Mouse (Mus musculus) lung, embryonic 14.5 days (tissue): ENCODE measurements at regions not wholly inside any gene's neighbourhood (a gene's known extent, or its start where the extent isn't known, plus 50 kb on each side); places are given as distances from the start of the nearest gene placed in this dataset.
A peak's percentile ranks its signal among the peaks of the same experiment; 100 is the strongest.

Experiments
- ATAC-seq: fragments of 200-750 bp; cut with Nextera tagmentation; 2 replicates; pipeline ENCODE4 v1.8.0; 2017; ENCODE audit warnings: mild to moderate bottlenecking, moderate TSS enrichment, moderate library complexity; ENCODE audit not compliant: insufficient read depth
- DNase-seq: peaks from one replicate; pipeline ENCODE4 v3.0.0-alpha.2; 2015
- H3K27ac ChIP-seq: fragments of 300-500 bp; sonication (generic); 2 replicates; pipeline ENCODE4 v1.5.1; 2014; ENCODE audit warnings: low read depth, mild to moderate bottlenecking, moderate library complexity
- H3K27me3 ChIP-seq: fragments of 300-500 bp; sonication (generic); 2 replicates; pipeline ENCODE4 v1.6.1; 2014; ENCODE audit warnings: low read length, control low read depth; ENCODE audit not compliant: insufficient read depth
- H3K36me3 ChIP-seq: fragments of 300-500 bp; sonication (generic); 2 replicates; pipeline ENCODE4 v1.6.1; 2014; ENCODE audit warnings: control low read depth; ENCODE audit not compliant: insufficient read depth
- H3K4me1 ChIP-seq: fragments of 300-500 bp; sonication (generic); 2 replicates; pipeline ENCODE4 v1.6.1; 2014; ENCODE audit warnings: antibody characterized with exemption, control low read depth; ENCODE audit not compliant: insufficient read depth
- H3K4me2 ChIP-seq: fragments of 300-500 bp; sonication (generic); 2 replicates; pipeline ENCODE4 v1.6.1; 2014; ENCODE audit warnings: mild to moderate bottlenecking
- H3K4me3 ChIP-seq: fragments of 300-500 bp; sonication (generic); 2 replicates; pipeline ENCODE4 v1.5.1; 2014; ENCODE audit warnings: low read depth, low read length
- H3K9ac ChIP-seq: fragments of 300-500 bp; sonication (generic); 2 replicates; pipeline ENCODE4 v1.6.1; 2014
- H3K9me3 ChIP-seq: fragments of 300-500 bp; sonication (generic); 2 replicates; pipeline ENCODE4 v1.6.1; 2016; ENCODE audit warnings: low read depth, low read length, control low read depth
- CTCF ChIP-seq: IDR thresholded peaks from 2 replicates; pipeline ENCODE4 v1.5.1; 2016; ENCODE audit warnings: antibody characterized with exemption, low read depth
- WGBS: fragments of 180-500 bp; shearing (Covaris S2); extraction: QIAGEN DNeasy Blood & Tissue Kit; methylation state at CpG from one replicate; pipeline ENCODE4 v1.1.7; 2014; 5-methylcytosine and 5-hydroxymethylcytosine counted together

- Histone ChIP-seq H3K27ac (no peak overlapping the region), H3K4me2 (no peak overlapping the region), H3K9ac (no peak overlapping the region), H3K4me3 (no peak overlapping the region), H3K27me3 (no peaks in the 10 kb centered on the region), H3K9me3 (no peaks in the 10 kb centered on the region), H3K4me1 (no peaks in the 10 kb centered on the region), H3K36me3 (no peaks in the 10 kb centered on the region)
- DNase-seq (no peak), ATAC-seq (no peak)
- TF ChIP-seq CTCF, result no peak
- 71% methylated on average over 2 of the region's 2 CpGs for WGBS
Observed at GRCm38 (mm10) chr8:53338006-53338405, 173.5 kb upstream of the Aga start.

DNA sequence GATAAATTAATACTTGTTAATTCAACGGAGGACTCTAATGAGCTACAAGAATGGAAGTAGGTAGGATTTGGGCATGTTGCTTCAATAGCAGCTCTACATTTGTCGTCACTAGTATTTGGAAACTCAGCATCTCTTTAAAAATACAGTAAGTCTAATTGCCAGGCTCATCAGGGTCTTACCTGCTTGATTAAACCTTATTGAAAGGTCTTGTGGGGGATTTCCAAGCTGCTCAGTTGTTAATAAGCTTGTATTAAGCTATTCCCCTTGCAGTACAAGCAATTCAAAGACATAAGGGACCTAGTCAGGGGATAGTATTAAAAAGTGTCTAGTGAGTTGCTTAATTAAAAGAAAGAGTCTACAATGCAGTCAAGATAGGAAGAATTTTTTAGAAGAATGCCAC, 142.9 kb upstream of the Aga start:
- Histone ChIP-seq H3K36me3 (no peaks in the 10 kb centered on the region), H3K4me1 (no peaks in the 10 kb centered on the region), H3K9ac (no peak overlapping the region), H3K9me3 (no peaks in the 10 kb centered on the region), H3K27me3 (no peaks in the 10 kb centered on the region), H3K4me3 (no peak overlapping the region), H3K27ac (no peak overlapping the region), H3K4me2 (no peak overlapping the region)
- no peak for TF ChIP-seq CTCF
- ATAC-seq (no peak), DNase-seq (no peak)
- 85% methylated on average over 2 of the region's 2 CpGs for WGBS

GRCm38 (mm10) chr8:53373401-53373800, 138.1 kb upstream of the Aga start:
- TF ChIP-seq CTCF, result no peak
- H3K36me3 ChIP-seq, result no peaks in the 10 kb centered on the region
- ATAC-seq (no peak), DNase-seq (no peak)
- no peak overlapping the region for H3K4me2 ChIP-seq
- H3K9ac ChIP-seq, result no peak overlapping the region
- no peak overlapping the region for H3K4me3 ChIP-seq
- H3K9me3 ChIP-seq, result no peaks in the 10 kb centered on the region
- no peaks in the 10 kb centered on the region for H3K27me3 ChIP-seq
- no peak overlapping the region for H3K27ac ChIP-seq
- 74% methylated on average over 5 of the region's 5 CpGs for WGBS
- H3K4me1 ChIP-seq, result no peaks in the 10 kb centered on the region

- H3K27me3 ChIP-seq, result no peaks in the 10 kb centered on the region
- peak; percentile 45 for TF ChIP-seq CTCF
- H3K36me3 ChIP-seq, result no peaks in the 10 kb centered on the region
- no peaks in the 10 kb centered on the region for H3K9me3 ChIP-seq
- ATAC-seq (no peak), DNase-seq (peak; percentile 52)
- H3K27ac ChIP-seq, result no peak overlapping the region
- H3K4me1 ChIP-seq, result no peaks in the 10 kb centered on the region
- no peak overlapping the region for H3K4me3 ChIP-seq
- no peak overlapping the region for H3K9ac ChIP-seq
- 49% methylated on average over 3 of the region's 3 CpGs for WGBS
- no peak overlapping the region for H3K4me2 ChIP-seq
Observed at GRCm38 (mm10) chr8:53412101-53412500, 99.4 kb upstream of the Aga start.

- H3K36me3 ChIP-seq, result no peaks in the 10 kb centered on the region
- H3K4me1 ChIP-seq, result no peaks in the 10 kb centered on the region
- H3K9ac ChIP-seq, result no peak overlapping the region
- no peaks in the 10 kb centered on the region for H3K9me3 ChIP-seq
- no peak overlapping the region for H3K4me3 ChIP-seq
- ATAC-seq, result no peak
- H3K27me3 ChIP-seq, result no peaks in the 10 kb centered on the region
- H3K4me2 ChIP-seq, result no peak overlapping the region
- DNase-seq, result no peak
- no peak for TF ChIP-seq CTCF
- H3K27ac ChIP-seq, result no peak overlapping the region
Observed at GRCm38 (mm10) chr8:53434184-53434583, 77.3 kb upstream of the Aga start.

GRCm38 (mm10) chr8:53435721-53436120, 75.8 kb upstream of the Aga start:
- Histone ChIP-seq H3K36me3 (no peaks in the 10 kb centered on the region), H3K27me3 (no peaks in the 10 kb centered on the region), H3K9me3 (no peaks in the 10 kb centered on the region), H3K27ac (no peak overlapping the region), H3K4me2 (no peak overlapping the region), H3K4me1 (no peaks in the 10 kb centered on the region), H3K4me3 (no peak overlapping the region), H3K9ac (no peak overlapping the region)
- DNase-seq, result no peak
- 82% methylated on average over 4 of the region's 4 CpGs for WGBS
- no peak for TF ChIP-seq CTCF
- ATAC-seq, result no peak

GRCm38 (mm10) chr8:53446748-53447355, 64.7 kb upstream of the Aga start:
- TF ChIP-seq CTCF, result no peak
- H3K27me3 ChIP-seq, result no peaks in the 10 kb centered on the region
- WGBS, result 73% methylated on average over 8 of the region's 8 CpGs
- no peak overlapping the region for H3K27ac ChIP-seq
- no peak for ATAC-seq
- no peak overlapping the region for H3K9ac ChIP-seq
- H3K36me3 ChIP-seq, result no peaks in the 10 kb centered on the region
- no peak overlapping the region for H3K4me2 ChIP-seq
- H3K4me3 ChIP-seq, result no peak overlapping the region
- H3K9me3 ChIP-seq, result no peaks in the 10 kb centered on the region
- DNase-seq, result no peak
- no peaks in the 10 kb centered on the region for H3K4me1 ChIP-seq
